ENCODE assay signal across 8 mouse cellular contexts in the genomic region with DNA sequence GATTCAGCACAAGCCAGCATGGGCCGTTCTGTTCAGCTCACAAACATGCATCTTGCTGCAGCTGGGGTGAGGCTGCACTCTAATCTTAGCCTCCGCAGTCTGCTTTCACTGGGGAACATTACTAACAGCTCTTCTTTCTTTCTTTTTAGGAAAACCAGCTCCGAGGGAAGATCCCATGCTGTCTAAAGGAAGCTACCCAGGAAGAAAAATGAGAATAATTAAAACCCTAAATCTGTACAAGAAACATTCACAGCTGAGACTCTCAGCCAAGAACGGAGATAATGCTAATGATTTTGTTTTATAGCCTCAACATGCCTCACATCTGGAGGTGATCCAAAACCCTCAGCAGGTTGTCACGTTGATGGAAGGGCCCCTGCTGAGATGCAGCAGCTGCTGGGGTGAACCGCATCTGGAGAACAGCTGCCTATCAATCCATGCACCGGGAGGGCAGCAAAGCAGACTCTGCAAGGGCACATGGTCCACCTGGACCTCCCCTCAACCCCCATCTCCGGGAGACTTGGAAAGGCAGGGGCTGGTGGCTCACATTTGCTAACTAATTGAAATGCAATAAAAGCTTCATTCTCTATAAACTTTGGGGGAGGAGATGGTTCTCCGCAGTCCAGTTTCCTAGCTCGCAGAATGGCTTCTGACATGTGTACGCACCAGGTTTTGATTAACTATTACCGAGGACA.
DNase-seq lines count a peak whose midpoint lies in the region; ATAC-seq and TF ChIP-seq lines count a peak whose summit lies in the region.

No protein-coding gene starts in this region.

- no peak overlapping the region for H3K4me3 ChIP-seq in intestine, embryonic 14.5 days (ENCODE audit: low read depth, low read length)
- no peak overlapping the region for H3K4me3 ChIP-seq in intestine, postnatal 0 days (ENCODE audit: low read depth, low read length)
- H3K4me3 ChIP-seq in forebrain, embryonic 11.5 days (ENCODE audit: low read depth, low read length): no peak overlapping the region
- H3K4me3 ChIP-seq in intestine, embryonic 16.5 days (ENCODE audit: low read length): no peak overlapping the region
- H3K4me3 ChIP-seq in limb, embryonic 12.5 days (replicated peaks): 0 out of 2 replicates have a peak overlapping the region, but pooled peaks have one; percentile 1

- H3K27me3 ChIP-seq in intestine, embryonic 14.5 days (replicated peaks; ENCODE audit: control insufficient read depth, insufficient read depth, low read length): no peaks in the 10 kb centered on the region; the same call in 1 of the 2 replicates
- no peaks in the 10 kb centered on the region for H3K27me3 ChIP-seq in intestine, postnatal 0 days (replicated peaks; ENCODE audit: control insufficient read depth, insufficient read depth, low read length)
- H3K27me3 ChIP-seq in forebrain, embryonic 11.5 days (ENCODE audit: control insufficient read depth, insufficient read depth, low read length): no peaks in the 10 kb centered on the region
- H3K27me3 ChIP-seq in intestine, embryonic 16.5 days (replicated peaks; ENCODE audit: control insufficient read depth, insufficient read depth, low read length): no peaks in the 10 kb centered on the region
- H3K27me3 ChIP-seq in limb, embryonic 12.5 days: peaks cover 9% of the 10 kb centered on the region

- ATAC-seq in intestine, embryonic 14.5 days (replicated peaks; ENCODE audit: low FRiP score, low TSS enrichment, low read depth): peak; percentile 78
- ATAC-seq in intestine, postnatal 0 days: no peak
- 0 out of 2 replicates have a peak, but pooled peaks have one; percentile 39 for ATAC-seq in forebrain, embryonic 11.5 days (replicated peaks; ENCODE audit: low FRiP score)
- peak; percentile 68 for ATAC-seq in intestine, embryonic 16.5 days
- peak; percentile 97 for ATAC-seq in limb, embryonic 12.5 days (ENCODE audit: insufficient number of reproducible peaks, insufficient read depth, low FRiP score, low TSS enrichment, low read depth)

- no peak for TF ChIP-seq CTCF in intestine, postnatal 0 days (IDR thresholded peaks at IDR 0.05; ENCODE audit: low read depth)

- H3K4me2 ChIP-seq in intestine, embryonic 14.5 days (ENCODE audit: low read length): 0 out of 2 replicates have a peak overlapping the region, but pooled peaks have one; percentile 18
- no peak overlapping the region for H3K4me2 ChIP-seq in intestine, postnatal 0 days (replicated peaks; ENCODE audit: low read depth)
- no peak overlapping the region for H3K4me2 ChIP-seq in forebrain, embryonic 11.5 days (ENCODE audit: low read depth, low read length, severe bottlenecking)
- H3K4me2 ChIP-seq in intestine, embryonic 16.5 days (ENCODE audit: low read depth, low read length): no peak overlapping the region
- peak overlapping the region; percentile 47 for H3K4me2 ChIP-seq in limb, embryonic 12.5 days

- H3K9ac ChIP-seq in intestine, embryonic 14.5 days (ENCODE audit: low read length): no peak overlapping the region
- H3K9ac ChIP-seq in intestine, postnatal 0 days (ENCODE audit: low read depth, low read length): no peak overlapping the region
- no peak overlapping the region for H3K9ac ChIP-seq in forebrain, embryonic 11.5 days (ENCODE audit: low read length)
- no peak overlapping the region for H3K9ac ChIP-seq in intestine, embryonic 16.5 days (ENCODE audit: low read depth, low read length)
- H3K9ac ChIP-seq in limb, embryonic 12.5 days (replicated peaks): no peak overlapping the region

- H3K9me3 ChIP-seq in intestine, embryonic 14.5 days (ENCODE audit: control insufficient read depth, low read length): 0 out of 2 replicates have a peak, but pooled peaks cover 2% of the 10 kb centered on the region
- H3K9me3 ChIP-seq in intestine, postnatal 0 days (ENCODE audit: control insufficient read depth): no peaks in the 10 kb centered on the region
- H3K9me3 ChIP-seq in forebrain, embryonic 11.5 days (ENCODE audit: control insufficient read depth, low read length): no peaks in the 10 kb centered on the region; the same call in 1 of the 2 replicates
- no peaks in the 10 kb centered on the region for H3K9me3 ChIP-seq in intestine, embryonic 16.5 days (ENCODE audit: control insufficient read depth, low read length)
- no peaks in the 10 kb centered on the region for H3K9me3 ChIP-seq in limb, embryonic 12.5 days

- 0 out of 2 replicates have a peak overlapping the region, but pooled peaks have one; percentile 6 for H3K27ac ChIP-seq in intestine, embryonic 14.5 days (ENCODE audit: low read depth)
- H3K27ac ChIP-seq in intestine, postnatal 0 days (ENCODE audit: low read depth, low read length): no peak overlapping the region
- H3K27ac ChIP-seq in forebrain, embryonic 11.5 days (ENCODE audit: low read depth, low read length): no peak overlapping the region
- H3K27ac ChIP-seq in intestine, embryonic 16.5 days (ENCODE audit: low read length): no peak overlapping the region
- H3K27ac ChIP-seq in limb, embryonic 12.5 days: 0 out of 2 replicates have a peak overlapping the region, but pooled peaks have one; percentile 50

- H3K36me3 ChIP-seq in intestine, embryonic 14.5 days (ENCODE audit: control insufficient read depth, insufficient read depth, low read length): no peaks in the 10 kb centered on the region
- H3K36me3 ChIP-seq in intestine, postnatal 0 days (ENCODE audit: control insufficient read depth, insufficient read depth): no peaks in the 10 kb centered on the region
- no peaks in the 10 kb centered on the region for H3K36me3 ChIP-seq in forebrain, embryonic 11.5 days (ENCODE audit: control insufficient read depth, insufficient read depth, low read length)
- no peaks in the 10 kb centered on the region for H3K36me3 ChIP-seq in intestine, embryonic 16.5 days (ENCODE audit: control insufficient read depth, insufficient read depth, low read length)
- H3K36me3 ChIP-seq in limb, embryonic 12.5 days: no peaks in the 10 kb centered on the region

- WGBS in intestine, embryonic 14.5 days: 12% methylated on average over 12 of the region's 12 CpGs
- whole genome bisulfite sequencing in intestine, postnatal 0 days: 22% methylated on average over 12 of the region's 12 CpGs
- 29% methylated on average over 12 of the region's 12 CpGs for WGBS in forebrain, embryonic 11.5 days
- WGBS in intestine, embryonic 16.5 days: 19% methylated on average over 12 of the region's 12 CpGs
- WGBS in limb, embryonic 12.5 days: 4% methylated on average over 12 of the region's 12 CpGs

- H3K4me1 ChIP-seq in intestine, embryonic 14.5 days (replicated peaks; ENCODE audit: control insufficient read depth, insufficient read depth, low read length): no peaks in the 10 kb centered on the region; the same call in 1 of the 2 replicates
- H3K4me1 ChIP-seq in intestine, postnatal 0 days (replicated peaks; ENCODE audit: control insufficient read depth, insufficient read depth, low read length): no peaks in the 10 kb centered on the region
- H3K4me1 ChIP-seq in forebrain, embryonic 11.5 days (replicated peaks; ENCODE audit: control insufficient read depth, insufficient read depth, low read length): 0 out of 2 replicates have a peak, but pooled peaks cover 2% of the 10 kb centered on the region
- peaks cover 6% of the 10 kb centered on the region for H3K4me1 ChIP-seq in intestine, embryonic 16.5 days (ENCODE audit: control insufficient read depth, insufficient read depth, low read length)
- H3K4me1 ChIP-seq in limb, embryonic 12.5 days (replicated peaks): peaks cover 20% of the 10 kb centered on the region

- DNase-seq in intestine, embryonic 14.5 days (ENCODE audit: low spot score): peak; percentile 71
- DNase-seq in forebrain, embryonic 11.5 days (ENCODE audit: low spot score): no peak
- peak; percentile 78 to 86 for DNase-seq in right cerebral cortex, postnatal 10 days (ENCODE audit: low spot score in 2 of 2)
- DNase-seq in urinary bladder, postnatal 36 days (ENCODE audit: low spot score in 2 of 2): no peak
- DNase-seq in thymus, postnatal 10 days (ENCODE audit: low spot score in 2 of 2): no peak

Comparison
In these comparisons a context has a peak if more than half of its experiments do, and no peak if none do; other contexts are left out.
1. H3K27ac ChIP-seq: peak in intestine, embryonic 14.5 days (single experiment) and limb, embryonic 12.5 days (single experiment); none in intestine, postnatal 0 days (single experiment), forebrain, embryonic 11.5 days (single experiment) and intestine, embryonic 16.5 days (single experiment).
2. H3K4me2 ChIP-seq: peak in intestine, embryonic 14.5 days (single experiment) and limb, embryonic 12.5 days (single experiment); none in intestine, postnatal 0 days (single experiment), forebrain, embryonic 11.5 days (single experiment) and intestine, embryonic 16.5 days (single experiment).
3. DNase-seq: peak in intestine, embryonic 14.5 days (single experiment) and right cerebral cortex, postnatal 10 days (2 of 2); none in forebrain, embryonic 11.5 days (single experiment), urinary bladder, postnatal 36 days (0 of 2) and thymus, postnatal 10 days (0 of 2).